Mouse (Mus musculus): ENCODE measurements at regions not wholly inside any gene's neighbourhood (a gene's known extent, or its start where the extent isn't known, plus 50 kb on each side); places are given as distances from the start of the nearest gene placed in this dataset.

DNA sequence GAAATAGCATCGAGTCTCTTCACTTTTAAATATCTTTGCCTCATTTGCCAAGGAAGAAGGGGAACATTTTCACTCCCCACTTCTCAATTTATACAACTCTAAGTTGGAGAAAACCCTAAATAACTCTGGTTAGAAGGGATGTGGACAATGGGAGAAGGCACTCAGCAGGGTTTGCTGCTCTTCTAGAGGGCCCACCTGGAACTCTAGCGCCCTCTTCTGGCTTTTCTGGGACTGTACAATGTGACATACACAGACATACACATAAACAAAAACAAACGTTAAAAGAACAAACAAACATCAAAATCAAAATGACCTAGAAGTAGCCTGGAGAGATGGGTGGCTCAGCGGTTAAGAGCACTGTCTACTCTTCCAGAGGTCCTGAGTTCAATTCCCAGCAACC, 103.0 kb downstream of the Tpra1 start:
- peak; percentile 41; the same call in 1 of the 2 replicates for TF ChIP-seq CTCF (IDR thresholded peaks at IDR 0.05; ENCODE audit: low read depth, low read length)
- no peak for TF ChIP-seq POLR2A (IDR thresholded peaks at IDR 0.05; ENCODE audit: borderline replicate concordance, low read depth, low read length)

Data from bone marrow macrophage, adult 2 months (primary cell).